Mouse (Mus musculus) embryo, embryonic 9.5 days (tissue): Measurements from ENCODE around the gene Syt2.

Source experiments
- DNase-seq: peaks from one replicate; pipeline ENCODE4 v3.0.0-alpha.2; 2017; ENCODE audit errors: extremely low spot score

The Syt2 gene

GRCm38 (mm10) chr1:134650816-134651215, 4.3 kb downstream of the Syt2 start:
- DNase-seq, result no peak

GRCm38 (mm10) chr1:134651268-134651850, 4.9 kb downstream of the Syt2 start:
- no peak for DNase-seq

- no peak for DNase-seq
These were observed 5.4 kb downstream of the Syt2 start for GRCm38 (mm10) chr1:134651851-134652398.

GRCm38 (mm10) chr1:134653603-134654257, 7.3 kb downstream of the Syt2 start:
- no peak for DNase-seq

GRCm38 (mm10) chr1:134658841-134659240, 12.4 kb downstream of the Syt2 start:
- DNase-seq, result no peak

- DNase-seq, result no peak
These were observed 13.7 kb downstream of the Syt2 start for GRCm38 (mm10) chr1:134660163-134660562.

GRCm38 (mm10) chr1:134671234-134672070, 25.0 kb downstream of the Syt2 start:
- no peak for DNase-seq

GRCm38 (mm10) chr1:134674312-134674711, 27.8 kb downstream of the Syt2 start:
- peak; percentile 15 for DNase-seq

- no peak for DNase-seq
These were observed 33.0 kb downstream of the Syt2 start for GRCm38 (mm10) chr1:134679445-134679844.

- peak; percentile 25 for DNase-seq
These were observed 34.1 kb downstream of the Syt2 start for GRCm38 (mm10) chr1:134680617-134681016.

- DNase-seq, result no peak
These were observed 36.0 kb downstream of the Syt2 start for GRCm38 (mm10) chr1:134682460-134682859.

- no peak for DNase-seq
These were observed 40.5 kb downstream of the Syt2 start for GRCm38 (mm10) chr1:134686834-134687421.

- DNase-seq, result no peak
These were observed 49.8 kb downstream of the Syt2 start for GRCm38 (mm10) chr1:134696302-134696701.

- DNase-seq, result no peak
These were observed 50.6 kb downstream of the Syt2 start for GRCm38 (mm10) chr1:134697073-134697472.

- no peak for DNase-seq
These were observed 51.2 kb downstream of the Syt2 start for GRCm38 (mm10) chr1:134697522-134698250.

- DNase-seq, result no peak
These were observed 52.0 kb downstream of the Syt2 start for GRCm38 (mm10) chr1:134698486-134698885.

GRCm38 (mm10) chr1:134699390-134699789, 52.9 kb downstream of the Syt2 start:
- DNase-seq, result no peak

GRCm38 (mm10) chr1:134700151-134700550, 53.7 kb downstream of the Syt2 start:
- no peak for DNase-seq

GRCm38 (mm10) chr1:134700634-134701033, 54.2 kb downstream of the Syt2 start:
- DNase-seq, result no peak

GRCm38 (mm10) chr1:134701191-134701590, 54.7 kb downstream of the Syt2 start:
- DNase-seq, result no peak

GRCm38 (mm10) chr1:134703232-134703631, 56.8 kb downstream of the Syt2 start:
- DNase-seq, result no peak
